Mouse (Mus musculus) heart, adult 2 months (tissue): ENCODE measurements around the gene Plxna4.

ENCODE experiments used
- CTCF ChIP-seq: fragments of 200-600 bp; IDR thresholded peaks from 2 replicates; pipeline ENCODE4 v1.8.1; 2022; ENCODE audit warnings: antibody characterized with exemption, mild to moderate bottlenecking, moderate library complexity
- POLR2A ChIP-seq: fragments of 200-500 bp; IDR thresholded peaks from 2 replicates; pipeline ENCODE4 v1.6.1; 2011; ENCODE audit warnings: mild to moderate bottlenecking, low read depth, low read length, control low read depth; ENCODE audit not compliant: insufficient read depth

DNA sequence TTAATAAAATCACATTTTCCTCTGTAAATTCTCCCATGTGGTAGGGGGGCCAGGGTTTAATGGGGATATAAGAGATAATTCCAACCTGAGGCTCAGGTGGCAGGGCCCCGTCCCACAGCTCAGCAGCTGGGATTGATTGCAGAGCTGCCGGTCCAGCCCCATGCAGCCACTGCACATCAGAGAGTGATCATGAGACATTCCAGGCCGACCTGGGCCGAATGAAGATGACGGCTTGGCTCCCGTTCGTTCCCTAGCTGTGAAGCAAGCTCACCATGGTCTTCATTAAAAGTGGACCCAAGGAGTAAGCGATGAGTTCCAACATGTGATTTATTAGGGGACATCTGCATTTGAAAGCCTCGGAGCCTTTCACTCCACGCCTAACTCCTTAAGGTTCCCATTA, 206.5 kb downstream of the Plxna4 start:
- TF ChIP-seq CTCF (no peak), POLR2A (no peak)
